Mouse (Mus musculus) hindbrain, postnatal 0 days (tissue): ENCODE measurements around the gene Atg10. TPM values are rescaled to one million over a fixed set of nuclear protein-coding genes. Genes with fewer than 3 reads are reported as not detected.
"Not testable (repeated sequence)": the region's sequence is repeated elsewhere in the genome, so short reads cannot be mapped to it uniquely, and the experiment has no call there.

Source experiments
- ATAC-seq: fragments of 200-750 bp; cut with Nextera tagmentation; 2 replicates; pipeline ENCODE4 v1.8.0; 2017; ENCODE audit warnings: mild to moderate bottlenecking, moderate TSS enrichment, moderate library complexity
- DNase-seq: peaks from one replicate; pipeline ENCODE4 v3.0.0-alpha.2; 2015; ENCODE audit warnings: low spot score
- H3K27ac ChIP-seq: fragments of 300-500 bp; sonication (generic); 2 replicates; pipeline ENCODE4 v1.5.1; 2014; ENCODE audit warnings: mild to moderate bottlenecking
- H3K27me3 ChIP-seq: fragments of 300-500 bp; sonication (generic); 2 replicates; pipeline ENCODE4 v1.6.1; 2014; ENCODE audit warnings: low read length, mixed read lengths; ENCODE audit not compliant: insufficient read depth
- H3K36me3 ChIP-seq: fragments of 300-500 bp; sonication (generic); 2 replicates; pipeline ENCODE4 v1.6.1; 2014; ENCODE audit warnings: low read length, mixed read lengths; ENCODE audit not compliant: insufficient read depth
- H3K4me1 ChIP-seq: fragments of 300-500 bp; sonication (generic); 2 replicates; pipeline ENCODE4 v1.6.1; 2014; ENCODE audit warnings: antibody characterized with exemption, low read length, mixed read lengths; ENCODE audit not compliant: insufficient read depth
- H3K4me2 ChIP-seq: fragments of 300-500 bp; sonication (generic); 2 replicates; pipeline ENCODE4 v1.6.1; 2014; ENCODE audit warnings: low read depth, mild to moderate bottlenecking, low read length, moderate library complexity, mixed read lengths
- H3K4me3 ChIP-seq: fragments of 300-500 bp; sonication (generic); 2 replicates; pipeline ENCODE4 v1.5.1; 2014; ENCODE audit warnings: low read length
- H3K9ac ChIP-seq: fragments of 300-500 bp; sonication (generic); replicated peaks from 2 replicates; pipeline ENCODE4 v1.6.1; 2014; ENCODE audit warnings: mild to moderate bottlenecking, low read length, moderate library complexity, mixed read lengths
- H3K9me3 ChIP-seq: fragments of 300-500 bp; sonication (generic); 2 replicates; pipeline ENCODE4 v1.6.1; 2016; ENCODE audit warnings: low read length, mixed read lengths
- CTCF ChIP-seq: IDR thresholded peaks from 2 replicates; pipeline ENCODE4 v1.5.1; 2016; ENCODE audit warnings: antibody characterized with exemption, control low read depth, low read depth
- WGBS: fragments of 180-500 bp; shearing (Covaris S2); extraction: QIAGEN DNeasy Blood & Tissue Kit; methylation state at CpG from one replicate; pipeline ENCODE4 v1.1.7; 2014; 5-methylcytosine and 5-hydroxymethylcytosine counted together
- polyA plus RNA-seq: library from polyadenylated mRNA; unstranded; fragments of >200 nt; fragmentation: Nextera tagmentation; extraction: Ambion mirVana; gene quantifications from 2 replicates; pipeline ENCODE4 v1.2.1, GENCODE M21; 2015
- total RNA-seq: library from RNA; depleted of rRNA; stranded (reverse); fragments of >200 nt; gene quantifications from 2 replicates; pipeline ENCODE4 v1.2.3, GENCODE M21; 2014

Gene Atg10
- total and polyA plus RNA-seq, 2 experiments from 2014 or later: 5.2 to 13.9 TPM

DNA sequence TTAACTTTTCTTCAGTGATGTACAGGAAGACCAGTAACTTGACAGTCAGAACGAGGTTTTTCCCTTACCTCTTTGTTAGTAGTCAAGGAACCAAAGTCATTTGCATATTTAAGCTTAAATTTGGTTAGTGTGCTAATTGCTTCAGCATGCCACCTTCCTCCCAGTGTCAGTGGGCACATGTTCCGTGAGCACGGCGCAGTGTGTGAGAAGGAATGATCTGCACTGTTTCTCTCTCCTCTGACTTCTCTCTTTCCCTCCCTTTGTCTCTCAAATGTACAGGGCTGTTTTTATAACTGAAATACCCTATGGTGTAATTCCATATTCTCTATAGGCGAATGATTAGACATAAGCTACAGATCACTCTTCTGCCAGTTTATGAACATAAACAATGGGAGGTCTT is 284.2 kb downstream of the Atg10 start:
- H3K27me3 ChIP-seq: no peaks in the 10 kb centered on the region
- no peak overlapping the region for H3K9ac ChIP-seq
- ATAC-seq: no peak
- no peak overlapping the region for H3K4me2 ChIP-seq
- H3K27ac ChIP-seq: no peak overlapping the region
- no peak for TF ChIP-seq CTCF
- no peaks in the 10 kb centered on the region for H3K4me1 ChIP-seq
- no peaks in the 10 kb centered on the region for H3K36me3 ChIP-seq
- no peak overlapping the region for H3K4me3 ChIP-seq
- WGBS: 80% methylated on average over 5 of the region's 5 CpGs
- DNase-seq: no peak
- no peaks in the 10 kb centered on the region for H3K9me3 ChIP-seq

GRCm38 (mm10) chr13:90939192-90939591 is 284.6 kb downstream of the Atg10 start:
- H3K4me1 ChIP-seq: no peaks in the 10 kb centered on the region
- no peak for TF ChIP-seq CTCF
- no peak overlapping the region for H3K9ac ChIP-seq
- H3K4me2 ChIP-seq: no peak overlapping the region
- H3K4me3 ChIP-seq: no peak overlapping the region
- H3K36me3 ChIP-seq: no peaks in the 10 kb centered on the region
- no peaks in the 10 kb centered on the region for H3K27me3 ChIP-seq
- no peak overlapping the region for H3K27ac ChIP-seq
- ATAC-seq: no peak
- no peak for DNase-seq
- 70% methylated on average over 6 of the region's 6 CpGs for WGBS
- no peaks in the 10 kb centered on the region for H3K9me3 ChIP-seq

- H3K4me2 ChIP-seq: no peak overlapping the region
- no peaks in the 10 kb centered on the region for H3K4me1 ChIP-seq
- WGBS: 79% methylated on average over 7 of the region's 7 CpGs
- H3K9me3 ChIP-seq: no peaks in the 10 kb centered on the region
- H3K27me3 ChIP-seq: no peaks in the 10 kb centered on the region
- DNase-seq (no peak), ATAC-seq (no peak)
- H3K27ac ChIP-seq: no peak overlapping the region
- no peaks in the 10 kb centered on the region for H3K36me3 ChIP-seq
- H3K4me3 ChIP-seq: no peak overlapping the region
- no peak overlapping the region for H3K9ac ChIP-seq
- TF ChIP-seq CTCF: no peak
Measured at GRCm38 (mm10) chr13:90935852-90936251, 287.9 kb downstream of the Atg10 start.

DNA sequence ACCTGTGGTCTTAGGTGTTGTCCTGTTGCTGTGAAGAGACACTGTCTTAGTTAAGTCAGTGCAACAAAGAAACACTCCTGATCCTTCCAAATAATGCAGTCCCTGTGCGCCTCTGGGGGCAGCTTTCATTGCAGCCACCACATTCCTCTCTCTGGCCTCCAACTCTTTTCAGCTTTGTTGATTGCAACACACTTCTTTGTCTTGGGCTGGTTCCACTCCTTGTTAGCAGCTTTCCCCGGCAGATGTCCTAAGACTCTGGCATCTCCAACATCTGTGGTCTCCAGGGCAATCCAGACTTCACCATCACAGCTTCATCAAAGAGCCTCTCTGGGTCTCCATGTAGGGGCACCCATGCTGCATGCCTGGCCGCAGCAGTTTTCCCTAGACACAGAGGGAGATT is 290.5 kb downstream of the Atg10 start:
- no peaks in the 10 kb centered on the region for H3K9me3 ChIP-seq
- TF ChIP-seq CTCF: no peak
- 50% methylated on average over 3 of the region's 3 CpGs for WGBS

GRCm38 (mm10) chr13:90929847-90930246 is 293.9 kb downstream of the Atg10 start:
- Histone ChIP-seq H3K4me3 (no peak overlapping the region), H3K27ac (no peak overlapping the region), H3K4me2 (no peak overlapping the region), H3K36me3 (peaks cover 17% of the 10 kb centered on the region), H3K9ac (no peak overlapping the region), H3K9me3 (no peaks in the 10 kb centered on the region), H3K4me1 (no peaks in the 10 kb centered on the region), H3K27me3 (no peaks in the 10 kb centered on the region)
- DNase-seq (peak; percentile 88), ATAC-seq (peak; percentile 57)
- 23% methylated on average over 5 of the region's 5 CpGs for WGBS
- peak; percentile 84 for TF ChIP-seq CTCF

More for the DNA sequence above, 290.5 kb downstream of the Atg10 start:
- no peaks in the 10 kb centered on the region for H3K4me1 ChIP-seq
- no peak overlapping the region for H3K9ac ChIP-seq
- H3K27ac ChIP-seq: no peak overlapping the region
- DNase-seq (no peak), ATAC-seq (no peak)
- no peaks in the 10 kb centered on the region for H3K36me3 ChIP-seq
- H3K4me2 ChIP-seq: no peak overlapping the region
- H3K27me3 ChIP-seq: no peaks in the 10 kb centered on the region
- no peak overlapping the region for H3K4me3 ChIP-seq

GRCm38 (mm10) chr13:90928266-90928665 is 295.5 kb downstream of the Atg10 start:
- not testable (repeated sequence) for H3K27ac ChIP-seq, H3K27me3 ChIP-seq, H3K9ac ChIP-seq, DNase-seq, H3K4me1 ChIP-seq, H3K4me2 ChIP-seq, H3K4me3 ChIP-seq, ATAC-seq, H3K9me3 ChIP-seq
- 86% methylated on average over 10 of the region's 10 CpGs for WGBS
- H3K36me3 ChIP-seq: peaks cover 18% of the 10 kb centered on the region

DNA sequence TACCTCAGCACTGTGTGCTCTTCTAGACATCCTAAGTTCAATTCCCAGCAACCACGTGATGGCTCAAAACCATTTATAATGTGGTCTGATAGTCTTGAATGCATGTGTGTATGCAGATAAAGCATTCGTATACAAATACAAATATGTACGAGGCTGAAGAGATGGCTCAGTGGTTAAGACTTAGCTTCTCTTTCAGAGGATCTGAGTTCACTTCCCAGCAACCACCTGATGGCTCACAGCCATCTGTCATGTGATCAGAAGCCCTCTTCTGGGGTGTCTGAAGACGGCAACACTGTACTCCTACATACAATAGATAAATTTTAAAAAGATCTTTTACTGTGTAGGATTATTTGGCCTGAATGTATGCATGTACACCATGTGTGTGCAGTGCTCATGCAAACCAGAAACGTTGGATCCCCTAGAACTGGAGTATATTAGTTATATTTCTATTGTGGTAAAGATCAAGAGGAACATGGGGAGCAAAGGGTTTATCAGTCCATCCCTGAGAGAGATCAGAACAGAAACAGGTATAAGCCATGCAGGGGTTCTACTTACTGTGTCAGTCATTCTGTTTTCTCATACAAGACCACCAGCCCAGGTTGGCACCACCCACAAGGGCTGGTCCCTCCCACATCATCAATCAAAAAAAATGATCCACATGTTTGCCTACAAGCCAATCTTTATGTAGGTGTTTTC is 296.7 kb downstream of the Atg10 start:
- Histone ChIP-seq H3K4me1 (no peaks in the 10 kb centered on the region), H3K9ac (no peak overlapping the region), H3K9me3 (no peaks in the 10 kb centered on the region), H3K4me3 (no peak overlapping the region), H3K27ac (no peak overlapping the region), H3K27me3 (no peaks in the 10 kb centered on the region), H3K36me3 (peaks cover 18% of the 10 kb centered on the region), H3K4me2 (no peak overlapping the region)
- TF ChIP-seq CTCF: no peak
- WGBS: 70% methylated on average over 5 of the region's 5 CpGs
- DNase-seq: no peak
- ATAC-seq: no peak
